Mouse (Mus musculus): ENCODE results near the gene Eps8l3. TPM values are rescaled to one million over a fixed set of nuclear protein-coding genes. Genes with fewer than 3 reads are reported as not detected.

The Eps8l3 gene
- polyA plus RNA-seq, 1 experiment from 2014 or later = not detected

GRCm38 (mm10) chr3:107917783-107918408 is 40.9 kb downstream of the Eps8l3 start:
- no peak overlapping the region for H3K9ac ChIP-seq
- ATAC-seq (ENCODE audit: low FRiP score) = 0 out of 2 replicates have a peak, but pooled peaks have one; percentile 46
- H3K4me1 ChIP-seq (replicated peaks) = no peaks in the 10 kb centered on the region
- H3K4me3 ChIP-seq = no peak overlapping the region
- H3K36me3 ChIP-seq = no peaks in the 10 kb centered on the region
- H3K27ac ChIP-seq = no peak overlapping the region
- H3K27me3 ChIP-seq = no peaks in the 10 kb centered on the region
- 59% methylated on average over 7 of the region's 7 CpGs for WGBS
- H3K9me3 ChIP-seq = no peaks in the 10 kb centered on the region; the same call in 1 of the 2 replicates
- no peak overlapping the region for H3K4me2 ChIP-seq

GRCm38 (mm10) chr3:107920348-107920747 is 43.3 kb downstream of the Eps8l3 start:
- no peak overlapping the region for H3K4me2 ChIP-seq
- H3K27ac ChIP-seq = no peak overlapping the region
- H3K9me3 ChIP-seq = no peaks in the 10 kb centered on the region
- WGBS = 95% methylated on average over 5 of the region's 5 CpGs
- H3K9ac ChIP-seq = no peak overlapping the region
- no peak overlapping the region for H3K4me3 ChIP-seq
- H3K36me3 ChIP-seq = no peaks in the 10 kb centered on the region
- H3K4me1 ChIP-seq (replicated peaks) = no peaks in the 10 kb centered on the region
- ATAC-seq (ENCODE audit: low FRiP score) = no peak
- no peaks in the 10 kb centered on the region for H3K27me3 ChIP-seq

GRCm38 (mm10) chr3:107925335-107925734 is 48.3 kb downstream of the Eps8l3 start:
- no peak for ATAC-seq (ENCODE audit: low FRiP score)
- peaks cover 25% of the 10 kb centered on the region for H3K4me1 ChIP-seq (replicated peaks)
- no peak overlapping the region for H3K4me2 ChIP-seq
- H3K4me3 ChIP-seq = no peak overlapping the region
- H3K9ac ChIP-seq = no peak overlapping the region
- no peaks in the 10 kb centered on the region for H3K9me3 ChIP-seq
- H3K27me3 ChIP-seq = no peaks in the 10 kb centered on the region
- 90% methylated on average over 3 of the region's 3 CpGs for WGBS
- H3K27ac ChIP-seq = no peak overlapping the region
- H3K36me3 ChIP-seq = no peaks in the 10 kb centered on the region

GRCm38 (mm10) chr3:107927841-107928240 is 50.8 kb downstream of the Eps8l3 start:
- Histone ChIP-seq H3K4me3 (no peak overlapping the region), H3K36me3 (no peaks in the 10 kb centered on the region), H3K4me1 (replicated peaks) (peaks cover 43% of the 10 kb centered on the region), H3K27me3 (no peaks in the 10 kb centered on the region), H3K9me3 (no peaks in the 10 kb centered on the region), H3K4me2 (no peak overlapping the region), H3K27ac (no peak overlapping the region), H3K9ac (no peak overlapping the region)
- 63% methylated on average over 3 of the region's 3 CpGs for WGBS
- ATAC-seq (ENCODE audit: low FRiP score) = no peak

GRCm38 (mm10) chr3:107928691-107929090 is 51.7 kb downstream of the Eps8l3 start:
- Histone ChIP-seq H3K4me3 (no peak overlapping the region), H3K9me3 (no peaks in the 10 kb centered on the region), H3K27me3 (no peaks in the 10 kb centered on the region), H3K4me2 (no peak overlapping the region), H3K9ac (no peak overlapping the region), H3K27ac (no peak overlapping the region), H3K4me1 (replicated peaks) (peaks cover 43% of the 10 kb centered on the region), H3K36me3 (no peaks in the 10 kb centered on the region)
- 88% methylated on average over 11 of the region's 11 CpGs for WGBS
- no peak for ATAC-seq (ENCODE audit: low FRiP score)

- ATAC-seq (ENCODE audit: low FRiP score) = no peak
These were observed 52.2 kb downstream of the Eps8l3 start for GRCm38 (mm10) chr3:107929243-107929642.

GRCm38 (mm10) chr3:107929731-107930130 is 52.7 kb downstream of the Eps8l3 start:
- H3K4me3 ChIP-seq = no peak overlapping the region
- H3K27ac ChIP-seq = no peak overlapping the region
- 89% methylated on average over 4 of the region's 4 CpGs for WGBS
- no peaks in the 10 kb centered on the region for H3K36me3 ChIP-seq
- H3K9me3 ChIP-seq = no peaks in the 10 kb centered on the region
- 0 out of 2 replicates have a peak, but pooled peaks cover 4% of the 10 kb centered on the region for H3K27me3 ChIP-seq
- no peak overlapping the region for H3K4me2 ChIP-seq
- no peak for ATAC-seq (ENCODE audit: low FRiP score)
- no peak overlapping the region for H3K9ac ChIP-seq
- H3K4me1 ChIP-seq (replicated peaks) = peaks cover 43% of the 10 kb centered on the region

More at GRCm38 (mm10) chr3:107929243-107929642, 52.2 kb downstream of the Eps8l3 start:
- no peak overlapping the region for H3K27ac ChIP-seq
- no peaks in the 10 kb centered on the region for H3K36me3 ChIP-seq
- H3K4me3 ChIP-seq = no peak overlapping the region
- peaks cover 43% of the 10 kb centered on the region for H3K4me1 ChIP-seq (replicated peaks)
- no peak overlapping the region for H3K4me2 ChIP-seq
- no peaks in the 10 kb centered on the region for H3K9me3 ChIP-seq
- 84% methylated on average over 4 of the region's 4 CpGs for WGBS
- H3K9ac ChIP-seq = no peak overlapping the region
- H3K27me3 ChIP-seq = 0 out of 2 replicates have a peak, but pooled peaks cover 4% of the 10 kb centered on the region

GRCm38 (mm10) chr3:107931134-107931533 is 54.1 kb downstream of the Eps8l3 start:
- WGBS = 53% methylated on average over 2 of the region's 2 CpGs
- peak overlapping the region; percentile 50 for H3K4me2 ChIP-seq
- H3K9ac ChIP-seq = peak overlapping the region; percentile 55
- peak overlapping the region; percentile 31 for H3K4me3 ChIP-seq
- no peaks in the 10 kb centered on the region for H3K36me3 ChIP-seq
- H3K27ac ChIP-seq = peak overlapping the region; percentile 88
- H3K4me1 ChIP-seq (replicated peaks) = peaks cover 43% of the 10 kb centered on the region
- H3K9me3 ChIP-seq = no peaks in the 10 kb centered on the region
- H3K27me3 ChIP-seq = 0 out of 2 replicates have a peak, but pooled peaks cover 4% of the 10 kb centered on the region
- no peak for ATAC-seq (ENCODE audit: low FRiP score)

- H3K27ac ChIP-seq = peak within 1 kb of the TSS; percentile 88
- 2% methylated on average over 10 of the region's 10 CpGs for WGBS
- H3K36me3 ChIP-seq = no peaks in the 10 kb centered on the region
- peak; percentile 96 for ATAC-seq (ENCODE audit: low FRiP score)
- H3K27me3 ChIP-seq = 0 out of 2 replicates have a peak, but pooled peaks cover 4% of the 10 kb centered on the region
- no peaks in the 10 kb centered on the region for H3K9me3 ChIP-seq
- H3K9ac ChIP-seq = peak within 1 kb of the TSS; percentile 55
- peaks cover 43% of the 10 kb centered on the region for H3K4me1 ChIP-seq (replicated peaks)
- peak within 1 kb of the TSS; percentile 50 for H3K4me2 ChIP-seq
- H3K4me3 ChIP-seq = peak within 1 kb of the TSS; percentile 31
These were observed 54.6 kb downstream of the Eps8l3 start, which contains the start of gene Gstm7 for GRCm38 (mm10) chr3:107931670-107932069. Gene Gstm7, minus strand, starts transcription at chr3:107931817.

GRCm38 (mm10) chr3:107932128-107932527 is 55.1 kb downstream of the Eps8l3 start:
- Histone ChIP-seq H3K9ac (no peak overlapping the region), H3K4me2 (no peak overlapping the region), H3K27ac (peak overlapping the region; percentile 46; the same call in 1 of the 2 replicates), H3K9me3 (no peaks in the 10 kb centered on the region), H3K4me1 (replicated peaks) (peaks cover 43% of the 10 kb centered on the region), H3K27me3 (0 out of 2 replicates have a peak, but pooled peaks cover 4% of the 10 kb centered on the region), H3K36me3 (no peaks in the 10 kb centered on the region), H3K4me3 (no peak overlapping the region)
- WGBS = 63% methylated on average over 6 of the region's 6 CpGs
- ATAC-seq (ENCODE audit: low FRiP score) = 0 out of 2 replicates have a peak, but pooled peaks have one; percentile 12

- Histone ChIP-seq H3K4me1 (replicated peaks) (peaks cover 28% of the 10 kb centered on the region), H3K9ac (no peak overlapping the region), H3K4me3 (no peak overlapping the region), H3K27me3 (0 out of 2 replicates have a peak, but pooled peaks cover 4% of the 10 kb centered on the region), H3K4me2 (no peak overlapping the region), H3K9me3 (no peaks in the 10 kb centered on the region), H3K36me3 (no peaks in the 10 kb centered on the region), H3K27ac (no peak overlapping the region)
- no peak for ATAC-seq (ENCODE audit: low FRiP score)
- WGBS = 95% methylated on average over 3 of the region's 3 CpGs
These were observed 58.2 kb downstream of the Eps8l3 start for GRCm38 (mm10) chr3:107935268-107935667.

GRCm38 (mm10) chr3:107935888-107936287 is 58.9 kb downstream of the Eps8l3 start:
- Histone ChIP-seq H3K9me3 (no peaks in the 10 kb centered on the region), H3K36me3 (no peaks in the 10 kb centered on the region), H3K27ac (no peak overlapping the region), H3K9ac (no peak overlapping the region), H3K27me3 (0 out of 2 replicates have a peak, but pooled peaks cover 4% of the 10 kb centered on the region), H3K4me3 (no peak overlapping the region), H3K4me1 (replicated peaks) (peaks cover 27% of the 10 kb centered on the region), H3K4me2 (no peak overlapping the region)
- no peak for ATAC-seq (ENCODE audit: low FRiP score)
- 64% methylated on average over 3 of the region's 3 CpGs for WGBS

- no peak overlapping the region for H3K27ac ChIP-seq
- H3K9ac ChIP-seq = no peak overlapping the region
- no peaks in the 10 kb centered on the region for H3K27me3 ChIP-seq
- H3K36me3 ChIP-seq = no peaks in the 10 kb centered on the region
- H3K4me1 ChIP-seq (replicated peaks) = peaks cover 32% of the 10 kb centered on the region
- no peak overlapping the region for H3K4me3 ChIP-seq
- H3K9me3 ChIP-seq = no peaks in the 10 kb centered on the region
- 53% methylated on average over 3 of the region's 3 CpGs for WGBS
- H3K4me2 ChIP-seq = no peak overlapping the region
- no peak for ATAC-seq (ENCODE audit: low FRiP score)
These were observed 62.4 kb downstream of the Eps8l3 start for GRCm38 (mm10) chr3:107939403-107939802.

Data from hindbrain, embryonic 13.5 days (tissue).